Mouse (Mus musculus) kidney, postnatal 36 days (tissue): ENCODE results near the gene Sirt2.

Experiments used
- DNase-seq, 2 experiments: peaks; one replicate each; pipeline ENCODE4 v3.0.0; 2021 to 2022; ENCODE audit warnings: mixed read lengths in 2 of 2

Sirt2 gene

GRCm38 (mm10) chr7:28766173-28766879 lies at the start of gene Sirt2:
Gene Sirt2, plus strand, starts transcription at chr7:28766735.
- peak; percentile 97 to 99 for DNase-seq

GRCm38 (mm10) chr7:28717726-28718125 lies 48.8 kb upstream of the Sirt2 start:
- DNase-seq = no peak

- no peak for DNase-seq
Measured at GRCm38 (mm10) chr7:28719159-28719558, 47.4 kb upstream of the Sirt2 start.

GRCm38 (mm10) chr7:28719650-28720049 lies 46.9 kb upstream of the Sirt2 start:
- no peak for DNase-seq

- DNase-seq = no peak
Measured at GRCm38 (mm10) chr7:28720753-28721537, 45.6 kb upstream of the Sirt2 start.

- no peak for DNase-seq
Measured at GRCm38 (mm10) chr7:28722079-28722478, 44.5 kb upstream of the Sirt2 start.

- DNase-seq = no peak
Measured at GRCm38 (mm10) chr7:28724613-28725012, 41.9 kb upstream of the Sirt2 start.

GRCm38 (mm10) chr7:28726600-28726999 lies 39.9 kb upstream of the Sirt2 start:
- DNase-seq = peak; percentile 57 to 85

GRCm38 (mm10) chr7:28727649-28728340 lies 38.7 kb upstream of the Sirt2 start:
- DNase-seq = peak in 1 of 2 experiments; percentile 53

- peak; percentile 94 to 95 for DNase-seq
Measured at GRCm38 (mm10) chr7:28732341-28733142, 34.0 kb upstream of the Sirt2 start.

- DNase-seq = no peak
Measured at GRCm38 (mm10) chr7:28733211-28733610, 33.3 kb upstream of the Sirt2 start.

GRCm38 (mm10) chr7:28735701-28736100 lies 30.8 kb upstream of the Sirt2 start:
- DNase-seq = no peak

GRCm38 (mm10) chr7:28739829-28740228 lies 26.7 kb upstream of the Sirt2 start:
- no peak for DNase-seq

- no peak for DNase-seq
Measured at GRCm38 (mm10) chr7:28740949-28741348, 25.6 kb upstream of the Sirt2 start.

GRCm38 (mm10) chr7:28741368-28741708 lies 25.2 kb upstream of the Sirt2 start:
- peak in 1 of 2 experiments; percentile 16 for DNase-seq

GRCm38 (mm10) chr7:28741709-28742438 lies 24.7 kb upstream of the Sirt2 start, which contains the start of the genes Mrps12 and Sars2:
Gene Mrps12, minus strand, starts transcription at chr7:28741820.
Gene Sars2, plus strand, starts transcription at chr7:28741992.
- DNase-seq = peak; percentile 95 to 98

GRCm38 (mm10) chr7:28749935-28750334 lies 16.6 kb upstream of the Sirt2 start:
- no peak for DNase-seq

- no peak for DNase-seq
Measured at GRCm38 (mm10) chr7:28756079-28756478, 10.5 kb upstream of the Sirt2 start, which contains the start of gene Ccer2. Gene Ccer2, plus strand, starts transcription at chr7:28756174.

GRCm38 (mm10) chr7:28758623-28759022 lies 7.9 kb upstream of the Sirt2 start:
- DNase-seq = no peak

- peak; percentile 26 to 51 for DNase-seq
Measured at GRCm38 (mm10) chr7:28761907-28762306, 4.6 kb upstream of the Sirt2 start.

GRCm38 (mm10) chr7:28765211-28765610 lies 1.3 kb upstream of the Sirt2 start:
- no peak for DNase-seq

GRCm38 (mm10) chr7:28766910-28767309 lies 375 bp downstream of the Sirt2 start:
- no peak for DNase-seq
